Mouse (Mus musculus) lung, postnatal 0 days (tissue): ENCODE results near the gene Lamp1. TPM values are rescaled to one million over a fixed set of nuclear protein-coding genes. Genes with fewer than 3 reads are reported as not detected.

ENCODE experiments used
- ATAC-seq: fragments of 200-750 bp; cut with Nextera tagmentation; 2 replicates; pipeline ENCODE4 v1.8.0; 2017; ENCODE audit warnings: moderate library complexity
- DNase-seq: peaks from one replicate; pipeline ENCODE4 v3.0.0-alpha.2; 2016; ENCODE audit warnings: low spot score
- H3K27ac ChIP-seq: fragments of 300-500 bp; sonication (generic); 2 replicates; pipeline ENCODE4 v1.5.1; 2014; ENCODE audit warnings: antibody characterized with exemption, mild to moderate bottlenecking, low read length, mixed read lengths
- H3K27me3 ChIP-seq: fragments of 300-500 bp; sonication (generic); replicated peaks from 2 replicates; pipeline ENCODE4 v1.6.1; 2014; ENCODE audit warnings: low read length, mixed read lengths; ENCODE audit not compliant: insufficient read depth
- H3K36me3 ChIP-seq: fragments of 300-500 bp; sonication (generic); 2 replicates; pipeline ENCODE4 v1.6.1; 2014; ENCODE audit warnings: low read length, mixed read lengths; ENCODE audit not compliant: insufficient read depth
- H3K4me1 ChIP-seq: fragments of 300-500 bp; sonication (generic); 2 replicates; pipeline ENCODE4 v1.6.1; 2014; ENCODE audit warnings: antibody characterized with exemption, low read depth, low read length, mixed read lengths; ENCODE audit not compliant: insufficient read depth
- H3K4me2 ChIP-seq: fragments of 300-500 bp; sonication (generic); replicated peaks from 2 replicates; pipeline ENCODE4 v1.6.1; 2014; ENCODE audit warnings: low read depth, mild to moderate bottlenecking, low read length, moderate library complexity, mixed read lengths
- H3K4me3 ChIP-seq: fragments of 300-500 bp; sonication (generic); 2 replicates; pipeline ENCODE4 v1.5.1; 2014; ENCODE audit warnings: low read depth, low read length
- H3K9ac ChIP-seq: fragments of 300-500 bp; sonication (generic); replicated peaks from 2 replicates; pipeline ENCODE4 v1.6.1; 2014; ENCODE audit warnings: low read depth, mild to moderate bottlenecking
- H3K9me3 ChIP-seq: fragments of 300-500 bp; sonication (generic); 2 replicates; pipeline ENCODE4 v1.6.1; 2016; ENCODE audit warnings: low read length, mixed read lengths
- CTCF ChIP-seq: IDR thresholded peaks from 2 replicates; pipeline ENCODE4 v1.5.1; 2016; ENCODE audit warnings: antibody characterized with exemption, mild to moderate bottlenecking
- EP300 ChIP-seq: IDR thresholded peaks from 2 replicates; pipeline ENCODE4 v1.6.1; 2016; ENCODE audit warnings: antibody characterized with exemption, mild to moderate bottlenecking, control low read depth
- WGBS: fragments of 180-500 bp; shearing (Covaris S2); extraction: QIAGEN DNeasy Blood & Tissue Kit; methylation state at CpG from one replicate; pipeline ENCODE4 v1.1.7; 2014; 5-methylcytosine and 5-hydroxymethylcytosine counted together
- polyA plus RNA-seq: library from polyadenylated mRNA; unstranded; fragments of >200 nt; fragmentation: Nextera tagmentation; extraction: Ambion mirVana; gene quantifications from 2 replicates; pipeline ENCODE4 v1.2.1, GENCODE M21; 2015

Gene Lamp1
- polyA plus RNA-seq, 1 experiment from 2014 or later, result 522 TPM

GRCm38 (mm10) chr8:13200301-13201012 is 41.5 kb downstream of the Lamp1 start, which contains the start of gene Grtp1:
Gene Grtp1 (minus strand): TSS chr8:13200620.
- H3K4me1 ChIP-seq, result peaks cover 12% of the 10 kb centered on the region; the same call in 1 of the 2 replicates
- peak within 1 kb of the TSS; percentile 43; the same call in 1 of the 2 replicates for H3K9ac ChIP-seq
- DNase-seq (no peak), ATAC-seq (peak; percentile 60)
- no peak for TF ChIP-seq CTCF
- no peak for TF ChIP-seq EP300
- WGBS, result 2% methylated on average over 37 of the region's 58 CpGs
- no peaks in the 10 kb centered on the region for H3K9me3 ChIP-seq
- no peak within 1 kb of the TSS for H3K27ac ChIP-seq
- H3K4me3 ChIP-seq, result peak within 1 kb of the TSS; percentile 59
- no peaks in the 10 kb centered on the region for H3K36me3 ChIP-seq
- H3K27me3 ChIP-seq, result peaks cover 16% of the 10 kb centered on the region
- H3K4me2 ChIP-seq, result peak within 1 kb of the TSS; percentile 95

- peaks cover 16% of the 10 kb centered on the region for H3K27me3 ChIP-seq
- no peaks in the 10 kb centered on the region for H3K9me3 ChIP-seq
- no peak overlapping the region for H3K27ac ChIP-seq
- H3K36me3 ChIP-seq, result no peaks in the 10 kb centered on the region
- no peak for DNase-seq
- H3K9ac ChIP-seq, result no peak overlapping the region
- no peak for ATAC-seq
- peak overlapping the region; percentile 95 for H3K4me2 ChIP-seq
- peak overlapping the region; percentile 59 for H3K4me3 ChIP-seq
- WGBS, result 3% methylated on average over 18 of the region's 18 CpGs
- peaks cover 12% of the 10 kb centered on the region; the same call in 1 of the 2 replicates for H3K4me1 ChIP-seq
- TF ChIP-seq EP300, result no peak
- no peak for TF ChIP-seq CTCF
These were observed 42.0 kb downstream of the Lamp1 start for GRCm38 (mm10) chr8:13201013-13201334.

GRCm38 (mm10) chr8:13202041-13202440 is 43.1 kb downstream of the Lamp1 start:
- Histone ChIP-seq H3K9me3 (no peaks in the 10 kb centered on the region), H3K36me3 (no peaks in the 10 kb centered on the region), H3K4me2 (no peak overlapping the region), H3K4me1 (peaks cover 12% of the 10 kb centered on the region; the same call in 1 of the 2 replicates), H3K4me3 (no peak overlapping the region), H3K9ac (no peak overlapping the region), H3K27me3 (peaks cover 16% of the 10 kb centered on the region), H3K27ac (no peak overlapping the region)
- WGBS, result 53% methylated on average over 3 of the region's 3 CpGs
- no peak for ATAC-seq
- DNase-seq, result no peak
- TF ChIP-seq EP300, result no peak
- no peak for TF ChIP-seq CTCF

- DNase-seq (no peak), ATAC-seq (no peak)
- Histone ChIP-seq H3K9me3 (no peaks in the 10 kb centered on the region), H3K27ac (no peak overlapping the region), H3K4me2 (no peak overlapping the region), H3K27me3 (peaks cover 16% of the 10 kb centered on the region), H3K4me1 (peaks cover 12% of the 10 kb centered on the region; the same call in 1 of the 2 replicates), H3K4me3 (no peak overlapping the region), H3K9ac (no peak overlapping the region), H3K36me3 (no peaks in the 10 kb centered on the region)
- no peak for TF ChIP-seq EP300
- TF ChIP-seq CTCF, result no peak
- 84% methylated on average over 3 of the region's 3 CpGs for WGBS
These were observed 43.8 kb downstream of the Lamp1 start for GRCm38 (mm10) chr8:13202806-13203205.

GRCm38 (mm10) chr8:13203472-13203871 is 44.5 kb downstream of the Lamp1 start:
- no peak overlapping the region for H3K27ac ChIP-seq
- WGBS, result 62% methylated on average over 1 of the region's 1 CpGs
- peaks cover 16% of the 10 kb centered on the region for H3K27me3 ChIP-seq
- no peaks in the 10 kb centered on the region for H3K9me3 ChIP-seq
- H3K36me3 ChIP-seq, result no peaks in the 10 kb centered on the region
- no peak overlapping the region for H3K9ac ChIP-seq
- no peak for ATAC-seq
- H3K4me1 ChIP-seq, result peaks cover 12% of the 10 kb centered on the region; the same call in 1 of the 2 replicates
- TF ChIP-seq EP300 (no peak), CTCF (peak; percentile 51)
- DNase-seq, result no peak
- H3K4me3 ChIP-seq, result no peak overlapping the region
- no peak overlapping the region for H3K4me2 ChIP-seq

GRCm38 (mm10) chr8:13204371-13205140 is 45.6 kb downstream of the Lamp1 start:
- Histone ChIP-seq H3K27me3 (peaks cover 16% of the 10 kb centered on the region), H3K9ac (no peak overlapping the region), H3K4me2 (no peak overlapping the region), H3K4me3 (no peak overlapping the region), H3K9me3 (no peaks in the 10 kb centered on the region), H3K4me1 (peaks cover 12% of the 10 kb centered on the region; the same call in 1 of the 2 replicates), H3K36me3 (no peaks in the 10 kb centered on the region), H3K27ac (no peak overlapping the region)
- DNase-seq (peak; percentile 81), ATAC-seq (peak; percentile 56)
- no peak for TF ChIP-seq EP300
- TF ChIP-seq CTCF, result no peak
- 42% methylated on average over 12 of the region's 12 CpGs for WGBS
